Mouse (Mus musculus) cortical plate, adult 2 months (tissue): Measurements from ENCODE around the gene Gnl2. TPM values are rescaled to one million over a fixed set of nuclear protein-coding genes. Genes with fewer than 3 reads are reported as not detected.

Experiments
- H3K27ac ChIP-seq: fragments of 200-500 bp; 2 replicates; pipeline ENCODE4 v1.5.1; 2012; ENCODE audit warnings: low read length, control low read depth, inconsistent platforms; ENCODE audit not compliant: insufficient read depth
- H3K4me1 ChIP-seq: fragments of 200-500 bp; 2 replicates; pipeline ENCODE4 v1.6.1; 2011; ENCODE audit warnings: low read length; ENCODE audit not compliant: control insufficient read depth, insufficient read depth
- H3K4me3 ChIP-seq: fragments of 200-500 bp; 2 replicates; pipeline ENCODE4 v1.5.1; 2011; ENCODE audit warnings: mild to moderate bottlenecking, low read length, control low read depth; ENCODE audit not compliant: insufficient read depth
- CTCF ChIP-seq: fragments of 200-500 bp; IDR thresholded peaks from 2 replicates; pipeline ENCODE4 v1.5.1; 2011; ENCODE audit warnings: mild to moderate bottlenecking, control low read depth, low read length; ENCODE audit not compliant: insufficient read depth; ENCODE audit errors: extremely low read depth
- POLR2A ChIP-seq: fragments of 200-500 bp; IDR thresholded peaks from 2 replicates; pipeline ENCODE4 v1.6.1; 2011; ENCODE audit warnings: mild to moderate bottlenecking, low read length, control low read depth; ENCODE audit not compliant: insufficient read depth; ENCODE audit errors: extremely low read depth
- polyA plus RNA-seq: library from polyadenylated mRNA; depleted of rRNA; stranded (reverse); fragments of >200 nt; gene quantifications from 2 replicates; pipeline ENCODE4 v1.2.3, GENCODE M21; 2012

Gene Gnl2
- polyA plus RNA-seq, 1 experiment: 115 TPM

- Histone ChIP-seq H3K27ac (no peak overlapping the region), H3K4me1 (no peaks in the 10 kb centered on the region), H3K4me3 (no peak overlapping the region)
- no peak for TF ChIP-seq POLR2A
- TF ChIP-seq CTCF: no peak
Observed at GRCm38 (mm10) chr4:124999548-124999947, 16.8 kb upstream of the Gnl2 start.

GRCm38 (mm10) chr4:125002978-125003377, 13.4 kb upstream of the Gnl2 start:
- no peak overlapping the region for H3K4me3 ChIP-seq
- no peak overlapping the region for H3K27ac ChIP-seq
- TF ChIP-seq CTCF: no peak
- no peak for TF ChIP-seq POLR2A

GRCm38 (mm10) chr4:125004886-125005285, 11.5 kb upstream of the Gnl2 start:
- TF ChIP-seq POLR2A: no peak
- no peak for TF ChIP-seq CTCF
- H3K27ac ChIP-seq: no peak overlapping the region
- no peak overlapping the region for H3K4me3 ChIP-seq

More at GRCm38 (mm10) chr4:125002978-125003377, 13.4 kb upstream of the Gnl2 start:
- no peaks in the 10 kb centered on the region for H3K4me1 ChIP-seq

GRCm38 (mm10) chr4:125007460-125007859, 8.9 kb upstream of the Gnl2 start:
- Histone ChIP-seq H3K4me1 (no peaks in the 10 kb centered on the region), H3K27ac (no peak overlapping the region), H3K4me3 (no peak overlapping the region)
- no peak for TF ChIP-seq CTCF
- no peak for TF ChIP-seq POLR2A

More at GRCm38 (mm10) chr4:125004886-125005285, 11.5 kb upstream of the Gnl2 start:
- no peaks in the 10 kb centered on the region for H3K4me1 ChIP-seq

- no peak overlapping the region for H3K4me3 ChIP-seq
- TF ChIP-seq CTCF (no peak), POLR2A (no peak)
- H3K27ac ChIP-seq: no peak overlapping the region
- H3K4me1 ChIP-seq: no peaks in the 10 kb centered on the region
Observed at GRCm38 (mm10) chr4:125008220-125008619, 8.2 kb upstream of the Gnl2 start.

GRCm38 (mm10) chr4:125008712-125009111, 7.7 kb upstream of the Gnl2 start:
- Histone ChIP-seq H3K4me1 (no peaks in the 10 kb centered on the region), H3K27ac (no peak overlapping the region), H3K4me3 (no peak overlapping the region)
- TF ChIP-seq CTCF: no peak
- no peak for TF ChIP-seq POLR2A

- Histone ChIP-seq H3K4me3 (no peak overlapping the region), H3K4me1 (no peaks in the 10 kb centered on the region), H3K27ac (no peak overlapping the region)
- TF ChIP-seq CTCF (no peak), POLR2A (no peak)
Observed at GRCm38 (mm10) chr4:125017431-125017830, 1.0 kb downstream of the Gnl2 start.

- Histone ChIP-seq H3K4me3 (no peak overlapping the region), H3K27ac (no peak overlapping the region), H3K4me1 (no peaks in the 10 kb centered on the region)
- peak; percentile 28; the same call in 1 of the 2 replicates for TF ChIP-seq CTCF
- TF ChIP-seq POLR2A: no peak
Observed at GRCm38 (mm10) chr4:125020780-125021538, 4.6 kb downstream of the Gnl2 start.

GRCm38 (mm10) chr4:125029891-125030614, 13.7 kb downstream of the Gnl2 start:
- H3K4me3 ChIP-seq: peak overlapping the region; percentile 72
- TF ChIP-seq POLR2A (peak; percentile 92), CTCF (no peak)
- peaks cover 1% of the 10 kb centered on the region; the same call in 1 of the 2 replicates for H3K4me1 ChIP-seq
- no peak overlapping the region for H3K27ac ChIP-seq

- no peak overlapping the region for H3K4me3 ChIP-seq
- H3K27ac ChIP-seq: no peak overlapping the region
- peaks cover 1% of the 10 kb centered on the region; the same call in 1 of the 2 replicates for H3K4me1 ChIP-seq
- TF ChIP-seq POLR2A: no peak
- TF ChIP-seq CTCF: no peak
Observed at GRCm38 (mm10) chr4:125034341-125034740, 18.0 kb downstream of the Gnl2 start.
